In the genomic region with DNA sequence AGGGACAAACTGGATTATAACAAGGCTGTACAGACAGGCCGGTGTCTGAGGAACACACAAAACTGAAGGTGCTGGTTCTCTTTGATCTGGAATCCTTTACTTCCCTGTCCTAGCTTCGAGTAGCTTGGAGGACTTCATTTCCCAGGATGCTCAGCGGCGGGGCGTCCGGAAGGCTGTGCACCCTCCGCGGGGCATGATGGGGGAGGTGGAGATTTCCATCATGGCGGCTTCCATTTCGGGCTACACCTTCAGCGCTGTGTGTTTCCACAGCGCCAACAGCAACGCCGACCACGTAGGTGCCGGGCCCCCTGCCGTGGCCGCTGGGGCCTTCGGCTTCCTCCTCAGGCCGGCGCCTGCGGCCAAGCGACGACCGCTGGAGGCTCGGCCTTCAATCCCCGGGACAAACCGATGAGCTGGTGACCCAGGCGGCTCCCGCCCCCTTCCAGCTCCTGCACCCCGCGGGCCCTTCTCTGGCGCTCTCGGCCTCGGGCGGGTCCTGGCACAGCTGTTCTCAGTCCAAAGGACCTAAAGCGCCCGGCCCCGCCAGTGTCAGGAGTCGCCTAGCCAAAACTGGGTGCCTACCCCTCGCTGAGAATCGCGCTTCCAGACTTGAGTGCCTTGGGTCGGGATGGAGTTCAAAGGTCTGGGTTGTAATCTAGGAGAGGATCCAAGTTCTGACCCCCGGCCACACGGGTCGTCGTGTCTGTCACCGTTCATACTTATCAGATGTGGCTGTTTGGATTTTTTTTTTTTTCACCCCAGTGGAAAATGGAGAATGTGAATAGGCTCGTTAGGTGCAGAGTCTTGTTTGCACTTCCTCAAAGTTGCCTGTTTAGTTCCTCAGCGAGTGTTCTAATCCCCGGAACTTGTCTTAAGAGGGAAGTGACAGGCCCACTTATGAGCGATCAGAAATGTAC, we compare ENCODE assay signal across 7 mouse cellular contexts. TPM values are rescaled to one million over a fixed set of nuclear protein-coding genes. Genes with fewer than 3 reads are reported as not detected.
DNase-seq lines count a peak whose midpoint lies in the region; ATAC-seq and TF ChIP-seq lines count a peak whose summit lies in the region.

A gene (plus strand): TSS at position 184 of the 917 bp plus-strand sequence.

- peak within 1 kb of the TSS; percentile 73 for H3K4me2 ChIP-seq in intestine, postnatal 0 days (replicated peaks; ENCODE audit: low read depth)
- H3K4me2 ChIP-seq in midbrain, embryonic 12.5 days (replicated peaks), result peak within 1 kb of the TSS; percentile 73

- TF ChIP-seq POLR2A in small intestine, adult 2 months (IDR thresholded peaks at IDR 0.05; ENCODE audit: low read depth, low read length), result peak; percentile 44; the same call in 1 of the 2 replicates

- intact Hi-C loops in left cerebral cortex, postnatal 4 days (cut with DNase I), result no loop called here

- no peaks in the 10 kb centered on the region for H3K27me3 ChIP-seq in embryonic facial prominence, embryonic 10.5 days (replicated peaks; ENCODE audit: low read depth, poor library complexity, severe bottlenecking)
- H3K27me3 ChIP-seq in intestine, postnatal 0 days (replicated peaks; ENCODE audit: control insufficient read depth, insufficient read depth, low read length), result no peaks in the 10 kb centered on the region
- no peaks in the 10 kb centered on the region for H3K27me3 ChIP-seq in midbrain, embryonic 12.5 days
- no peaks in the 10 kb centered on the region for H3K27me3 ChIP-seq in small intestine, adult 2 months (ENCODE audit: control insufficient read depth, insufficient read depth, low read length)

- ATAC-seq in intestine, postnatal 0 days, result peak; percentile 96
- ATAC-seq in midbrain, embryonic 12.5 days (ENCODE audit: low FRiP score, low read depth), result peak; percentile 93

- DNase-seq in adrenal gland, postnatal 10 days, result peak; percentile 95
- peak; percentile 91 for DNase-seq in embryonic facial prominence, embryonic 10.5 days (ENCODE audit: low spot score)
- DNase-seq in gonadal fat pad, adult 2 months (ENCODE audit: low read depth), result peak; percentile 71
- peak; percentile 91 for DNase-seq in left cerebral cortex, postnatal 4 days

- H3K9ac ChIP-seq in intestine, postnatal 0 days (ENCODE audit: low read depth, low read length), result peak within 1 kb of the TSS; percentile 90
- H3K9ac ChIP-seq in midbrain, embryonic 12.5 days (replicated peaks), result peak within 1 kb of the TSS; percentile 95

- H3K4me3 ChIP-seq in embryonic facial prominence, embryonic 10.5 days, result peak within 1 kb of the TSS; percentile 96
- peak within 1 kb of the TSS; percentile 98 for H3K4me3 ChIP-seq in intestine, postnatal 0 days (ENCODE audit: low read depth, low read length)
- H3K4me3 ChIP-seq in midbrain, embryonic 12.5 days, result peak within 1 kb of the TSS; percentile 94
- H3K4me3 ChIP-seq in small intestine, adult 2 months (ENCODE audit: low read depth, low read length), result peak within 1 kb of the TSS; percentile 96

- under 1% methylated on average over 53 of the region's 53 CpGs for WGBS in embryonic facial prominence, embryonic 10.5 days
- under 1% methylated on average over 52 of the region's 53 CpGs for WGBS in intestine, postnatal 0 days
- WGBS in midbrain, embryonic 12.5 days, result under 1% methylated on average over 53 of the region's 53 CpGs
- WGBS in small intestine, adult 2 months, result under 1% methylated on average over 53 of the region's 53 CpGs

- H3K4me1 ChIP-seq in embryonic facial prominence, embryonic 10.5 days, result peaks cover 13% of the 10 kb centered on the region
- H3K4me1 ChIP-seq in intestine, postnatal 0 days (replicated peaks; ENCODE audit: control insufficient read depth, insufficient read depth, low read length), result no peaks in the 10 kb centered on the region; the same call in 1 of the 2 replicates
- H3K4me1 ChIP-seq in midbrain, embryonic 12.5 days, result peaks cover 8% of the 10 kb centered on the region
- H3K4me1 ChIP-seq in small intestine, adult 2 months (ENCODE audit: control insufficient read depth, insufficient read depth, insufficient read length, low read length), result no peaks in the 10 kb centered on the region; the same call in 1 of the 2 replicates

- H3K27ac ChIP-seq in embryonic facial prominence, embryonic 10.5 days (replicated peaks), result peak within 1 kb of the TSS; percentile 93
- peak within 1 kb of the TSS; percentile 86 for H3K27ac ChIP-seq in intestine, postnatal 0 days (ENCODE audit: low read depth, low read length)
- peak within 1 kb of the TSS; percentile 80 for H3K27ac ChIP-seq in midbrain, embryonic 12.5 days (replicated peaks)
- H3K27ac ChIP-seq in small intestine, adult 2 months (ENCODE audit: insufficient read depth, low read depth, low read length), result peak within 1 kb of the TSS; percentile 84

- H3K9me3 ChIP-seq in embryonic facial prominence, embryonic 10.5 days, result no peaks in the 10 kb centered on the region
- no peaks in the 10 kb centered on the region for H3K9me3 ChIP-seq in intestine, postnatal 0 days (ENCODE audit: control insufficient read depth)
- no peaks in the 10 kb centered on the region for H3K9me3 ChIP-seq in midbrain, embryonic 12.5 days

- H3K36me3 ChIP-seq in embryonic facial prominence, embryonic 10.5 days (replicated peaks), result 0 out of 2 replicates have a peak, but pooled peaks cover 3% of the 10 kb centered on the region
- H3K36me3 ChIP-seq in intestine, postnatal 0 days (ENCODE audit: control insufficient read depth, insufficient read depth), result 0 out of 2 replicates have a peak, but pooled peaks cover 4% of the 10 kb centered on the region
- no peaks in the 10 kb centered on the region for H3K36me3 ChIP-seq in midbrain, embryonic 12.5 days
- H3K36me3 ChIP-seq in small intestine, adult 2 months (ENCODE audit: control insufficient read depth, insufficient read depth, low read length), result no peaks in the 10 kb centered on the region; the same call in 1 of the 2 replicates

- TF ChIP-seq CTCF in intestine, postnatal 0 days (IDR thresholded peaks at IDR 0.05; ENCODE audit: low read depth), result no peak
- TF ChIP-seq CTCF in small intestine, adult 2 months (IDR thresholded peaks at IDR 0.05; ENCODE audit: extremely low read depth, insufficient read length, insufficient replicate concordance, low read depth, low read length), result no peak

RNA-seq across cellular contexts. Expression of the gene that starts here (rescaled TPM):
- 10 to 100 TPM; 31.3 to 33.3 TPM for total RNA-seq in adrenal gland, postnatal 10 days (2021)
- polyA plus RNA-seq in embryonic facial prominence, embryonic 10.5 days (2016; fragmentation: Nextera tagmentation; extraction: Ambion mirVana), result 32.1 and 34.3 TPM in 2 replicates
- 12.5 and 12.6 TPM in 2 replicates for polyA plus RNA-seq in gonadal fat pad, adult 2 months (2012; rRNA removed)
- 26.0 and 27.1 TPM in 2 replicates for polyA plus RNA-seq in intestine, postnatal 0 days (2015; fragmentation: Nextera tagmentation; extraction: Ambion mirVana)
- total RNA-seq in left cerebral cortex, postnatal 4 days (2021), result 10 to 100 TPM; 27.5 to 29.9 TPM
- polyA plus RNA-seq in midbrain, embryonic 12.5 days (2016; fragmentation: Nextera tagmentation; extraction: Ambion mirVana), result 39.7 and 40.6 TPM in 2 replicates
- 2.6 and 6.2 TPM in 2 replicates for polyA plus RNA-seq in small intestine, adult 2 months (2012; rRNA removed)

Comparison
In these comparisons a context has a peak if more than half of its experiments do, and no peak if none do; other contexts are left out.
1. Peak in every context shown above with its lines: DNase-seq, ATAC-seq, H3K4me3 ChIP-seq and H3K27ac ChIP-seq.